Comparison of ENCODE assay signal across 10 mouse cellular contexts in the genomic region with DNA sequence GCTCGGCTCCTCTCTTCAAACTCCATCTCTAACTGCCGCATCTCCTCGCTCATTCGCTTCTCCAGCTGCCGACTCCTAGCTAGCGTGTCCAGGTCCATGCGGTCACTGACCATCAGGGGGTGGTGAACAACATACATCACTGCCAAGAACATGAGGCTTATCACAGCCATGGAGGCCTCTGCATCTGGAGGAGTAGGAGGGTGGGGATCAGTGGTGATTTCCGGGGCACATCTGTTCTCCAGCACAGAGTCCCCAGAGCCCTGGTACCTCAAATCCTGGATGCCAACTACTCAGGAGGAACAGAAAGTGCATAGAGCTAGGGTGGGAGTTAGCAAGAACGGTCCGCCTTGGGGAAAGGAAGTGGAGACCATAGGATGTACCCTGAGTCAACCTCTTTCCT. TPM values are rescaled to one million over a fixed set of nuclear protein-coding genes. Genes with fewer than 3 reads are reported as not detected.
A peak's percentile ranks its signal among the peaks of the same experiment; 100 is the strongest.
DNase-seq lines count a peak whose midpoint lies in the region; ATAC-seq and TF ChIP-seq lines count a peak whose summit lies in the region.
"Had no signal": no experiment of that assay in that cellular context is flagged by ENCODE, and none has a peak within 500 bp of the region (broad histone marks: within the 10 kb centered on the region; RNA-seq: fewer than 3 reads in every experiment).

No protein-coding gene starts in this region.

- TF ChIP-seq POLR2A in heart, adult 2 months (IDR thresholded peaks at IDR 0.05; ENCODE audit: insufficient read depth, low read depth, low read length), result no peak

- peak overlapping the region; percentile 58; the same call in 1 of the 2 replicates for H3K9ac ChIP-seq in lung, embryonic 14.5 days
- peak overlapping the region; percentile 78 for H3K9ac ChIP-seq in heart, adult 2 months (ENCODE audit: low read depth, low read length)
- H3K9ac ChIP-seq in intestine, postnatal 0 days (ENCODE audit: low read depth, low read length), result 0 out of 2 replicates have a peak overlapping the region, but pooled peaks have one; percentile 7
- H3K9ac ChIP-seq in neural tube, embryonic 12.5 days, result no peak overlapping the region

- H3K27ac ChIP-seq in lung, embryonic 14.5 days (ENCODE audit: low read depth), result no peak overlapping the region
- H3K27ac ChIP-seq in heart, adult 2 months, result peak overlapping the region; percentile 90
- no peak overlapping the region for H3K27ac ChIP-seq in intestine, postnatal 0 days (ENCODE audit: low read depth, low read length)
- no peak overlapping the region for H3K27ac ChIP-seq in neural tube, embryonic 12.5 days

- TF ChIP-seq CTCF in lung, embryonic 14.5 days (IDR thresholded peaks at IDR 0.05; ENCODE audit: low read depth), result no peak
- peak; percentile 20; the same call in 1 of the 2 replicates for TF ChIP-seq CTCF in heart, adult 2 months (IDR thresholded peaks at IDR 0.05)
- TF ChIP-seq CTCF in intestine, postnatal 0 days (IDR thresholded peaks at IDR 0.05; ENCODE audit: low read depth), result no peak

- WGBS in lung, embryonic 14.5 days, result 75% methylated on average over 10 of the region's 10 CpGs
- 48% methylated on average over 10 of the region's 10 CpGs for WGBS in heart, adult 2 months
- WGBS in intestine, postnatal 0 days, result 83% methylated on average over 10 of the region's 10 CpGs
- 79% methylated on average over 10 of the region's 10 CpGs for WGBS in neural tube, embryonic 12.5 days

- no peaks in the 10 kb centered on the region for H3K79me2 ChIP-seq in heart, adult 2 months (replicated peaks; ENCODE audit: control insufficient read depth, insufficient read depth, low read length)

- no peaks in the 10 kb centered on the region for H3K27me3 ChIP-seq in lung, embryonic 14.5 days (ENCODE audit: insufficient read depth, low read length)
- H3K27me3 ChIP-seq in heart, adult 2 months (ENCODE audit: control insufficient read depth, insufficient read depth, low read length), result no peaks in the 10 kb centered on the region
- no peaks in the 10 kb centered on the region for H3K27me3 ChIP-seq in intestine, postnatal 0 days (replicated peaks; ENCODE audit: control insufficient read depth, insufficient read depth, low read length)
- no peaks in the 10 kb centered on the region for H3K27me3 ChIP-seq in neural tube, embryonic 12.5 days (replicated peaks)

- no peak for ATAC-seq in lung, embryonic 14.5 days (ENCODE audit: insufficient read depth)
- ATAC-seq in intestine, postnatal 0 days, result no peak
- ATAC-seq in neural tube, embryonic 12.5 days (ENCODE audit: low FRiP score, low read depth), result no peak

- 0 out of 2 replicates have a peak, but pooled peaks have one; percentile 5 for TF ChIP-seq EP300 in heart, adult 2 months (IDR thresholded peaks at IDR 0.05; ENCODE audit: insufficient read depth, low read depth, low read length)

- H3K9me3 ChIP-seq in lung, embryonic 14.5 days (ENCODE audit: low read depth, low read length), result no peaks in the 10 kb centered on the region
- H3K9me3 ChIP-seq in intestine, postnatal 0 days (ENCODE audit: control insufficient read depth), result no peaks in the 10 kb centered on the region
- H3K9me3 ChIP-seq in neural tube, embryonic 12.5 days, result no peaks in the 10 kb centered on the region

- H3K36me3 ChIP-seq in lung, embryonic 14.5 days (ENCODE audit: insufficient read depth), result peaks cover 21% of the 10 kb centered on the region
- H3K36me3 ChIP-seq in heart, adult 2 months (ENCODE audit: control insufficient read depth, insufficient read depth, low read length), result peaks cover 8% of the 10 kb centered on the region
- H3K36me3 ChIP-seq in intestine, postnatal 0 days (ENCODE audit: control insufficient read depth, insufficient read depth), result peaks cover 10% of the 10 kb centered on the region; the same call in 1 of the 2 replicates
- peaks cover 11% of the 10 kb centered on the region; the same call in 1 of the 2 replicates for H3K36me3 ChIP-seq in neural tube, embryonic 12.5 days

- peak overlapping the region; percentile 70 for H3K4me2 ChIP-seq in lung, embryonic 14.5 days
- H3K4me2 ChIP-seq in intestine, postnatal 0 days (replicated peaks; ENCODE audit: low read depth), result peak overlapping the region; percentile 77
- peak overlapping the region; percentile 69 for H3K4me2 ChIP-seq in neural tube, embryonic 12.5 days (replicated peaks)

- H3K4me1 ChIP-seq in lung, embryonic 14.5 days (ENCODE audit: insufficient read depth), result peaks cover 10% of the 10 kb centered on the region; the same call in 1 of the 2 replicates
- peaks cover 11% of the 10 kb centered on the region for H3K4me1 ChIP-seq in heart, adult 2 months (ENCODE audit: control insufficient read depth, insufficient read depth, low read length)
- H3K4me1 ChIP-seq in intestine, postnatal 0 days (replicated peaks; ENCODE audit: control insufficient read depth, insufficient read depth, low read length), result 0 out of 2 replicates have a peak, but pooled peaks cover 1% of the 10 kb centered on the region
- H3K4me1 ChIP-seq in neural tube, embryonic 12.5 days, result peaks cover 14% of the 10 kb centered on the region

- intact Hi-C loops in heart, adult 2 months (cut with DNase I), result no loop called here

- no peak for DNase-seq in lung, embryonic 14.5 days
- no peak for DNase-seq in lung, postnatal 10 days
- DNase-seq in heart, adult 2 months, result peak; percentile 34 to 45
- no peak for DNase-seq in yolk sac, embryonic 10.5 days (ENCODE audit: low spot score)
- DNase-seq in embryo, embryonic 10 days (ENCODE audit: low spot score), result no peak
- DNase-seq in cerebellum, adult 8-10 months, result no peak
- DNase-seq: cerebellum, adult 18-20 months; left cerebral cortex, postnatal 4 days had no signal

- H3K4me3 ChIP-seq in lung, embryonic 14.5 days (ENCODE audit: low read depth, low read length), result peak overlapping the region; percentile 62
- peak overlapping the region; percentile 75 for H3K4me3 ChIP-seq in heart, adult 2 months
- H3K4me3 ChIP-seq in intestine, postnatal 0 days (ENCODE audit: low read depth, low read length), result peak overlapping the region; percentile 51
- no peak overlapping the region for H3K4me3 ChIP-seq in neural tube, embryonic 12.5 days

RNA-seq across cellular contexts. Expression of gene Itpripl1, which starts 1.2 kb away (rescaled TPM):
- 25.6 and 26.5 TPM in 2 replicates for polyA plus RNA-seq in lung, embryonic 14.5 days (2014; fragmentation: Nextera tagmentation; extraction: Ambion mirVana)
- 10 to 100 TPM; 14.4 to 17.6 TPM for total RNA-seq in heart, adult 2 months (2021)
- polyA plus RNA-seq in heart, adult 2 months (2012; rRNA removed), result 7.9 and 11.5 TPM in 2 replicates
- 21.2 and 22.7 TPM in 2 replicates for polyA plus RNA-seq in intestine, postnatal 0 days (2015; fragmentation: Nextera tagmentation; extraction: Ambion mirVana)
- 14.5 and 15.3 TPM in 2 replicates for polyA plus RNA-seq in neural tube, embryonic 12.5 days (2016; fragmentation: Nextera tagmentation; extraction: Ambion mirVana)

RNA-seq across cellular contexts. Expression of gene Ncaph, which starts 8.3 kb away (rescaled TPM):
- polyA plus RNA-seq in lung, embryonic 14.5 days (2014; fragmentation: Nextera tagmentation; extraction: Ambion mirVana), result 119 and 123 TPM in 2 replicates
- total RNA-seq in heart, adult 2 months (2021), result 1 to 10 TPM in 1 of 2 experiments, under 1 TPM in 1; 0.64 to 1.4 TPM
- 0.41 and 0.44 TPM in 2 replicates for polyA plus RNA-seq in heart, adult 2 months (2012; rRNA removed)
- polyA plus RNA-seq in intestine, postnatal 0 days (2015; fragmentation: Nextera tagmentation; extraction: Ambion mirVana), result 14.0 and 15.1 TPM in 2 replicates
- 58.5 and 59.6 TPM in 2 replicates for polyA plus RNA-seq in neural tube, embryonic 12.5 days (2016; fragmentation: Nextera tagmentation; extraction: Ambion mirVana)

Comparison
In these comparisons a context has a peak if more than half of its experiments do, and no peak if none do; other contexts are left out.
1. DNase-seq: peak in heart, adult 2 months (2 of 2); none in lung, embryonic 14.5 days (single experiment), lung, postnatal 10 days (single experiment), yolk sac, embryonic 10.5 days (single experiment), embryo, embryonic 10 days (single experiment) and cerebellum, adult 8-10 months (single experiment).
2. RNA of gene Ncaph, which starts 8.3 kb away (polyA plus RNA-seq): 119 to 123 TPM in lung, embryonic 14.5 days, 58.5 to 59.6 TPM in neural tube, embryonic 12.5 days and 14.0 to 15.1 TPM in intestine, postnatal 0 days; 0.41 to 0.44 TPM in heart, adult 2 months; every median in the first group is over 10 times any median in the second.
3. Peak in every context shown above with its lines, with median percentiles within 50 percentile points of each other: H3K4me2 ChIP-seq.